Mouse (Mus musculus) kidney, adult 2 months (tissue): ENCODE results near the gene Lca5l.

Experiments
- CTCF ChIP-seq: fragments of 200-500 bp; conservative IDR thresholded peaks from 2 replicates; pipeline ENCODE4 v1.5.1; 2011; ENCODE audit warnings: low read depth, mild to moderate bottlenecking, control low read depth, low read length, moderate library complexity, mixed read lengths; ENCODE audit not compliant: insufficient read depth, insufficient read length
- POLR2A ChIP-seq: fragments of 200-500 bp; IDR thresholded peaks from one replicate; pipeline ENCODE4 v1.6.1; 2011; ENCODE audit warnings: low read depth, low read length, control low read depth

- no peak for TF ChIP-seq POLR2A
- no peak for TF ChIP-seq CTCF
Measured at GRCm38 (mm10) chr16:96158511-96159080, 33.5 kb downstream of the Lca5l start.
